Mouse (Mus musculus): ENCODE measurements around the gene Slc35b4. TPM values are rescaled to one million over a fixed set of nuclear protein-coding genes. Genes with fewer than 3 reads are reported as not detected.
A peak's percentile ranks its signal among the peaks of the same experiment; 100 is the strongest.

Gene Slc35b4
- 43.2 and 46.3 TPM in 2 replicates for polyA plus RNA-seq (2016; fragmentation: Nextera tagmentation; extraction: Ambion mirVana)

- DNase-seq (ENCODE audit: low spot score) = peak; percentile 99
- peaks cover 4% of the 10 kb centered on the region; the same call in 1 of the 2 replicates for H3K36me3 ChIP-seq
- H3K4me1 ChIP-seq = peaks cover 34% of the 10 kb centered on the region
- H3K4me3 ChIP-seq = peak within 1 kb of the TSS; percentile 94
- no peaks in the 10 kb centered on the region for H3K27me3 ChIP-seq (ENCODE audit: insufficient read depth, poor library complexity, severe bottlenecking)
- H3K9me3 ChIP-seq = no peaks in the 10 kb centered on the region
- H3K27ac ChIP-seq = peak within 1 kb of the TSS; percentile 94
- WGBS = under 1% methylated on average over 29 of the region's 29 CpGs
Observed at GRCm38 (mm10) chr6:34176864-34177247, at the start of gene Slc35b4. Gene Slc35b4, minus strand, starts transcription at chr6:34177111.

- WGBS = 89% methylated on average over 3 of the region's 3 CpGs
- H3K27me3 ChIP-seq (ENCODE audit: insufficient read depth, poor library complexity, severe bottlenecking) = no peaks in the 10 kb centered on the region
- H3K9me3 ChIP-seq = peaks cover 6% of the 10 kb centered on the region; the same call in 1 of the 2 replicates
- H3K27ac ChIP-seq = no peak overlapping the region
- no peak overlapping the region for H3K4me3 ChIP-seq
- no peak for DNase-seq (ENCODE audit: low spot score)
- peaks cover 16% of the 10 kb centered on the region for H3K4me1 ChIP-seq
- no peaks in the 10 kb centered on the region for H3K36me3 ChIP-seq
Observed at GRCm38 (mm10) chr6:34225004-34225599, 48.2 kb upstream of the Slc35b4 start.

GRCm38 (mm10) chr6:34216450-34217319, 39.8 kb upstream of the Slc35b4 start:
- Histone ChIP-seq H3K4me1 (peaks cover 16% of the 10 kb centered on the region), H3K36me3 (no peaks in the 10 kb centered on the region), H3K27me3 (ENCODE audit: insufficient read depth, poor library complexity, severe bottlenecking) (no peaks in the 10 kb centered on the region), H3K4me3 (peak overlapping the region; percentile 3; the same call in 1 of the 2 replicates), H3K27ac (peak overlapping the region; percentile 53), H3K9me3 (no peaks in the 10 kb centered on the region)
- 28% methylated on average over 9 of the region's 9 CpGs for WGBS
- no peak for DNase-seq (ENCODE audit: low spot score)

- H3K36me3 ChIP-seq = no peaks in the 10 kb centered on the region
- H3K27ac ChIP-seq = no peak overlapping the region
- H3K4me1 ChIP-seq = peaks cover 8% of the 10 kb centered on the region
- no peak for DNase-seq (ENCODE audit: low spot score)
- 84% methylated on average over 3 of the region's 3 CpGs for WGBS
- no peaks in the 10 kb centered on the region for H3K9me3 ChIP-seq
- no peak overlapping the region for H3K4me3 ChIP-seq
- H3K27me3 ChIP-seq (ENCODE audit: insufficient read depth, poor library complexity, severe bottlenecking) = no peaks in the 10 kb centered on the region
Observed at GRCm38 (mm10) chr6:34205754-34206153, 28.8 kb upstream of the Slc35b4 start.

GRCm38 (mm10) chr6:34204971-34205572, 28.2 kb upstream of the Slc35b4 start:
- H3K4me3 ChIP-seq = no peak overlapping the region
- no peak for DNase-seq (ENCODE audit: low spot score)
- WGBS = 67% methylated on average over 8 of the region's 8 CpGs
- H3K36me3 ChIP-seq = no peaks in the 10 kb centered on the region
- H3K27me3 ChIP-seq (ENCODE audit: insufficient read depth, poor library complexity, severe bottlenecking) = no peaks in the 10 kb centered on the region
- peaks cover 8% of the 10 kb centered on the region for H3K4me1 ChIP-seq
- no peaks in the 10 kb centered on the region for H3K9me3 ChIP-seq
- H3K27ac ChIP-seq = no peak overlapping the region; the same call in 1 of the 2 replicates

- Histone ChIP-seq H3K9me3 (no peaks in the 10 kb centered on the region), H3K27ac (no peak overlapping the region), H3K27me3 (ENCODE audit: insufficient read depth, poor library complexity, severe bottlenecking) (no peaks in the 10 kb centered on the region), H3K4me3 (no peak overlapping the region), H3K36me3 (no peaks in the 10 kb centered on the region), H3K4me1 (peaks cover 13% of the 10 kb centered on the region)
- DNase-seq (ENCODE audit: low spot score) = no peak
- WGBS = 66% methylated on average over 7 of the region's 7 CpGs
Observed at GRCm38 (mm10) chr6:34203503-34203902, 26.6 kb upstream of the Slc35b4 start.

GRCm38 (mm10) chr6:34194981-34195380, 18.1 kb upstream of the Slc35b4 start:
- WGBS = 82% methylated on average over 1 of the region's 1 CpGs
- Histone ChIP-seq H3K9me3 (no peaks in the 10 kb centered on the region), H3K4me1 (peaks cover 5% of the 10 kb centered on the region; the same call in 1 of the 2 replicates)

GRCm38 (mm10) chr6:34193708-34194475, 17.0 kb upstream of the Slc35b4 start:
- H3K27me3 ChIP-seq (ENCODE audit: insufficient read depth, poor library complexity, severe bottlenecking) = 0 out of 2 replicates have a peak, but pooled peaks cover 4% of the 10 kb centered on the region
- H3K4me1 ChIP-seq = 0 out of 2 replicates have a peak, but pooled peaks cover under 1% of the 10 kb centered on the region
- H3K27ac ChIP-seq = no peak overlapping the region
- DNase-seq (ENCODE audit: low spot score) = peak; percentile 82
- H3K4me3 ChIP-seq = no peak overlapping the region
- no peaks in the 10 kb centered on the region for H3K36me3 ChIP-seq
- WGBS = 62% methylated on average over 12 of the region's 12 CpGs
- H3K9me3 ChIP-seq = no peaks in the 10 kb centered on the region

More at GRCm38 (mm10) chr6:34194981-34195380, 18.1 kb upstream of the Slc35b4 start:
- Histone ChIP-seq H3K36me3 (no peaks in the 10 kb centered on the region), H3K27me3 (ENCODE audit: insufficient read depth, poor library complexity, severe bottlenecking) (0 out of 2 replicates have a peak, but pooled peaks cover 4% of the 10 kb centered on the region), H3K27ac (no peak overlapping the region), H3K4me3 (no peak overlapping the region)
- no peak for DNase-seq (ENCODE audit: low spot score)

GRCm38 (mm10) chr6:34191401-34191800, 14.5 kb upstream of the Slc35b4 start:
- Histone ChIP-seq H3K27ac (no peak overlapping the region), H3K4me3 (no peak overlapping the region), H3K9me3 (no peaks in the 10 kb centered on the region), H3K27me3 (ENCODE audit: insufficient read depth, poor library complexity, severe bottlenecking) (no peaks in the 10 kb centered on the region), H3K4me1 (peaks cover 5% of the 10 kb centered on the region; the same call in 1 of the 2 replicates), H3K36me3 (no peaks in the 10 kb centered on the region)
- WGBS = 90% methylated on average over 8 of the region's 8 CpGs
- DNase-seq (ENCODE audit: low spot score) = no peak

- no peaks in the 10 kb centered on the region for H3K9me3 ChIP-seq
- no peaks in the 10 kb centered on the region for H3K27me3 ChIP-seq (ENCODE audit: insufficient read depth, poor library complexity, severe bottlenecking)
- no peak for DNase-seq (ENCODE audit: low spot score)
- H3K27ac ChIP-seq = no peak overlapping the region
- no peak overlapping the region for H3K4me3 ChIP-seq
- H3K36me3 ChIP-seq = no peaks in the 10 kb centered on the region
- whole genome bisulfite sequencing = 76% methylated on average over 3 of the region's 3 CpGs
- H3K4me1 ChIP-seq = peaks cover 5% of the 10 kb centered on the region; the same call in 1 of the 2 replicates
Observed at GRCm38 (mm10) chr6:34189494-34189893, 12.6 kb upstream of the Slc35b4 start.

GRCm38 (mm10) chr6:34187986-34188599, 11.2 kb upstream of the Slc35b4 start:
- Histone ChIP-seq H3K4me3 (no peak overlapping the region), H3K4me1 (peaks cover 5% of the 10 kb centered on the region; the same call in 1 of the 2 replicates), H3K36me3 (no peaks in the 10 kb centered on the region), H3K27me3 (ENCODE audit: insufficient read depth, poor library complexity, severe bottlenecking) (no peaks in the 10 kb centered on the region), H3K27ac (no peak overlapping the region), H3K9me3 (no peaks in the 10 kb centered on the region)
- DNase-seq (ENCODE audit: low spot score) = peak; percentile 68
- WGBS = 33% methylated on average over 7 of the region's 7 CpGs

All from heart, embryonic 10.5 days (tissue).